Mouse (Mus musculus): ENCODE results near the gene Phldb1. TPM values are rescaled to one million over a fixed set of nuclear protein-coding genes. Genes with fewer than 3 reads are reported as not detected.
"Not testable (repeated sequence)": the region's sequence is repeated elsewhere in the genome, so short reads cannot be mapped to it uniquely, and the experiment has no call there.

The Phldb1 gene
- total RNA-seq (2022) = 10 to 100 TPM; 20.0 to 33.0 (median 32.5) TPM

- peak; percentile 68 to 72 for DNase-seq (ENCODE audit: low spot score in 2 of 2)
Measured at GRCm38 (mm10) chr9:44734524-44735494, at the start of gene Phldb1. Gene Phldb1, minus strand, starts transcription at chr9:44735198.

GRCm38 (mm10) chr9:44772750-44773651 lies 38.0 kb upstream of the Phldb1 start:
- DNase-seq (ENCODE audit: low spot score in 2 of 2) = peak; percentile 93 to 94

- no peak for DNase-seq (ENCODE audit: low spot score in 2 of 2)
Measured at GRCm38 (mm10) chr9:44772392-44772749, 37.4 kb upstream of the Phldb1 start.

- DNase-seq (ENCODE audit: low spot score in 2 of 2) = no peak
Measured at GRCm38 (mm10) chr9:44771376-44771775, 36.4 kb upstream of the Phldb1 start.

DNA sequence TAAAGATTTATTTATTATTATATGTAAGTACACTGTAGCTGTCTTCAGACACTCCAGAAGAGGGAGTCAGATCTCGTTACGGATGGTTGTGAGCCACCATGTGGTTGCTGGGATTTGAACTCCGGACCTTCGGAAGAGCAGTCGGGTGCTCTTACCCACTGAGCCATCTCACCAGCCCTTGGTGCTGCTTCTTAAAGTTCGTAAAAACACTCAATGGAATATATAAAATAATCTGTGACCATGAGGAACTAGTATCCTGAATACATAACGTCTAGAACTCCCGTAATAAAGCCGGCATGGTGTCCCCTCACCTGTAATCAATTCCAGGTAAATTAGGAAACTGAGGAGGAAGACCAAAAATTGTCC lies 33.0 kb upstream of the Phldb1 start:
- not testable (repeated sequence) for DNase-seq (ENCODE audit: low spot score in 2 of 2)

DNA sequence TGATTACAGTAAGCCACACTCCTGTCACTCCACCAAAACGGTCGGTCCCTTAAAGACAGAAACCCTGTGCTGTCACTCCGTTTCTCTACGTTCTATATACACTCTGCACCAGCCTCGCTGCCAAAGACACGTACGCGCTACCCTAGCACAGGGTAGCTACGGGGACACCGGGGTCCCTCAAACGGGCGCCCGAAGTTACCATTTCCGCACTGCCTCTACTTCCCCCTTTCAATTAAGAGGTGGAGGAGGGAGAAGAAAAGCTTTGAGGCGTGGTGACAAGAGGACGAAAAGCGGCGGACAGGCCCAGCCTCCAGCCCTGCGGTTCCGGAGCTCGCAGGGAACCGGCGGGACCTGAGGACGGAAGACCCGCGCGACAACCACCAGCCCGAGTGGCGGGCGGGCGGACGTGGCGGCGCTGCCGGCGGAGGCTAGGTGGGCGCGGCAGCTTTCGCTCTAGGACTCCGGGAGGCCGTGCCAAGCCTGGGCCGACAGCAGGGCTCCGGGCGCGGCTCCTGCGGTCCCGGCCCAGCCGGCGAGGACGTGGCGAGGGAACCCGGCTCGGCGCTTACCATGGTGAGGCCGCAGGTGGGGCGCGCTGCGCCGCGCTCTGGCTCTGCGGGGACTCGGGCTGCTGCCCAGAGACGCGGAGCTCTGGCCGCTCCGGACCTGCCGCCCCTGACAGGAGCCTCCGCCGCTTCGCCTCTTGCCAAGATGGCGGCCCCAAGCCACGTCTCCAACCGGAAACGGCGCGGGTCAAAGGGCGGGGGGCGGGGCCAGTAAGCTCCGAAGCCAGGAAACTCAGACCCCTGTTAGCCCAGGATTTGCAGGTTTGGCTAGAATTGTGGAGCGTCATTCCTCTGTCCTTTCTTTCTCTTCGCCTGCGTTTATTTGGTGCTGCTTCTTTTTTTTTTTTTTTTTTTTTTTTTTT lies 32.4 kb upstream of the Phldb1 start, which contains the start of the genes Arcn1 and Ift46:
Gene Arcn1, minus strand, starts transcription at position 745 of the 928 bp plus-strand sequence.
Gene Ift46, plus strand, starts transcription at position 808 of the 928 bp plus-strand sequence.
- DNase-seq (ENCODE audit: low spot score in 2 of 2) = peak; percentile 66 to 77

GRCm38 (mm10) chr9:44760873-44761272 lies 25.9 kb upstream of the Phldb1 start:
- DNase-seq (ENCODE audit: low spot score in 2 of 2) = no peak

DNA sequence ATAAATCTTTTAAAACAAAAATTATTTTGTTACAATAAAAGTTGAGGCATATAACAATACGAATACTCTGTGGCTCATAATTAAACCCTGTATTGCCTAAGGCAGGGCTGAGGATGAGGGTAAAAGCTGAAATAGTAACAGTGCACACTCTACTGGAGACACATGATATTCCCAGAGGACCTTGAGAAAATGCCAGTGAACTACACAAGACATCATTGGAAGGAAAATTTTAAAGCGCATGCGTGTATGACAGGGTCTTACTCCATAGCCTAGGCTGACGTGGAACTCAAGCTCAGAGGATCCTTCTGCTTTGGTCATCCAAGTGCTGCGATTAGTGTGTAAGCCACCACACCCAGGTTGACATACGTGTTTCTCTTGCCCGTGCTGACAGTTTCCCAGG lies 13.5 kb upstream of the Phldb1 start:
- DNase-seq (ENCODE audit: low spot score in 2 of 2) = no peak

DNA sequence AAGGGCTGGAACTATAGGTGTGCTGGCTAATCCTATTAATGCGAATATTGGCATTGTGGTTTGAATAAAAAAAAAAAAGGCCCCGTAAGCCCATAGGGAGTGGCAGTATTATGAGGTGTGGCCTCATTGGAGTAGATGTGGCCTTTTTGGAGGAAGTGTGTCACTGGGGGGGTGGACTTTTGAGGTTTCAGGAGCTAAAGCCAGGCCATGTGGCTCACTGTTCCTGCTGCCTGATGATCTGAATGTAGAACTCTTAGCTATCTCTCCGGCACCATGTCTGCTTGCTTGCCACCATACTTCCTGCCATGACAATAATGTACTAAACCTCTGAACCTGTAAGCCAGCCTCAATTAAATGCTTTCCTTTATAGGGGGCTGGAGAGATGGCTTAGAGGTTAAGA lies 12.3 kb upstream of the Phldb1 start:
- no peak for DNase-seq (ENCODE audit: low spot score in 2 of 2)

DNA sequence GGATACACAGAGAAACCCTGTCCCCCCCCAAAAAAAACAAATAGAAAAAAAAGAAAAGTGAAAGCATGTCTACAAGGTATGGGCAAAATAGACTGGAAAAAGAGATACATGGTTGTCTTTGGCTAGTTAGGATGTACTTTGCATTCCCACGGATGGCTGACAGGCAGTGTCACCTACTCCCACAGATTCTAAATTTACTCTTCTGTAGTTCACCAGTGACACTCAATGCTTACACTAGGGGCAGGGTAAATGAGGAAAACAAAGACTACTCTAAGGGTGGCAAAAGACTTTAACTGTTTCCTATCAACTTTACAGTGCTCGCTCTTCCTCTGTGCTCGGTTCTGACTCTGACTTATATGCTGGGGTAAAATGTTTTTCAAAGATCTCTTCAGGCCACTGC lies 11.7 kb upstream of the Phldb1 start:
- no peak for DNase-seq (ENCODE audit: low spot score in 2 of 2)

GRCm38 (mm10) chr9:44745371-44745770 lies 10.4 kb upstream of the Phldb1 start:
- DNase-seq (ENCODE audit: low spot score in 2 of 2) = no peak

GRCm38 (mm10) chr9:44740663-44741192 lies 5.7 kb upstream of the Phldb1 start:
- no peak for DNase-seq (ENCODE audit: low spot score in 2 of 2)

DNA sequence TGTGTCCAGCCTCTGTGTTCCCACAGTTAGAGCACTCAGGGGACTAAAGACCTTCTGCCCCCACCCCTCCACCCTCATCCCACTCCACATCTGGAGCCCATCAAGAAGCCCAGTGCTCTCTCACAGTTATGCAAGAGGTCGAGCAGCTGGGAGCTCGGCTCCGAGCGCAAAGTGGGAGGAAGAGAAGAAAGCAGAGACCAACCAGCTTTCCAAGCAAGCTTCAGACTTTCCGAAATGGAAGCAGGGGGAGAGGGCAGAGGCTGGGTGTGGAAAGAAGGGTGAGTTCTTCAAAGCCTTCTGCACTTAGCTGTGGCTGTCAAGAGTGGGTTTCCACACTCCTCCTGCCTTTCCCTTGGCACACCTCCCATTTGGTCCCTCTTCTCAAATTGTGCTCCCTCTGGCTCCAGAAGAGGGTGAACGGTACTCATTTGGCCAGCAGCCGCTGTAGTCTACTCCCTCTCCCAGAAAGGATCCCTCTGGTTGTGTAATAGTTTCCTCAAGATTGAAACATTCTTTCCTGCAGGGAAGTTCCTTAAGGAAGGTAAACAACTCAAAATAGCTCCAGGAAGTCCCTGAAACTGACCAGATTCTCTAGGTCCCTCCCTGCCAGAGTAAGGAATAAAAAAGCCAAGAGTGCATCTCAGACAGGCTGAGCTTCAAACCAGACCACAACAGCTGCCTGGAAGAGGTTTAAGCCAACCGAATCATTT lies 2.4 kb upstream of the Phldb1 start:
- DNase-seq (ENCODE audit: low spot score in 2 of 2) = peak; percentile 60 to 77

GRCm38 (mm10) chr9:44736301-44736700 lies 1.3 kb upstream of the Phldb1 start:
- DNase-seq (ENCODE audit: low spot score in 2 of 2) = no peak

DNA sequence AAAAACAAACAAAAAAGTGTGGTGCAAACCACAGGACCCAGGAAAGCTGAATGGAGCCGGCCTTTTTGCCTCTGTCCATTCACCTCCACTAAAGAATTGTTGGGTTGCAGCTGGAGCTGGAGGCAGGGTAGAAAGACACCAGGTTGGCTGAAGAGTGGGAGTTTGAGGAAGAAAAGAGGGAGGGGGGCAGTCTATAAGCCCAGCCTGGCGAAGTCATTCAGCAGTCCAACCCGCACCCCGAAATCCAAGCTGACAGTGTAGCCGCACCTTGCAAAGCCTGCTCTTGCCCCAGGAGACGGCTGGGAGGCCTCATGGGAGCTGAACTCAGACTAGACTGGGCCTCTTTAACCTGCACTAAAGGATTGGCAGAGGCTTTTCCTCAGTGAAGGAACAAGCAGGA lies 888 bp upstream of the Phldb1 start:
- DNase-seq (ENCODE audit: low spot score in 2 of 2) = no peak

DNA sequence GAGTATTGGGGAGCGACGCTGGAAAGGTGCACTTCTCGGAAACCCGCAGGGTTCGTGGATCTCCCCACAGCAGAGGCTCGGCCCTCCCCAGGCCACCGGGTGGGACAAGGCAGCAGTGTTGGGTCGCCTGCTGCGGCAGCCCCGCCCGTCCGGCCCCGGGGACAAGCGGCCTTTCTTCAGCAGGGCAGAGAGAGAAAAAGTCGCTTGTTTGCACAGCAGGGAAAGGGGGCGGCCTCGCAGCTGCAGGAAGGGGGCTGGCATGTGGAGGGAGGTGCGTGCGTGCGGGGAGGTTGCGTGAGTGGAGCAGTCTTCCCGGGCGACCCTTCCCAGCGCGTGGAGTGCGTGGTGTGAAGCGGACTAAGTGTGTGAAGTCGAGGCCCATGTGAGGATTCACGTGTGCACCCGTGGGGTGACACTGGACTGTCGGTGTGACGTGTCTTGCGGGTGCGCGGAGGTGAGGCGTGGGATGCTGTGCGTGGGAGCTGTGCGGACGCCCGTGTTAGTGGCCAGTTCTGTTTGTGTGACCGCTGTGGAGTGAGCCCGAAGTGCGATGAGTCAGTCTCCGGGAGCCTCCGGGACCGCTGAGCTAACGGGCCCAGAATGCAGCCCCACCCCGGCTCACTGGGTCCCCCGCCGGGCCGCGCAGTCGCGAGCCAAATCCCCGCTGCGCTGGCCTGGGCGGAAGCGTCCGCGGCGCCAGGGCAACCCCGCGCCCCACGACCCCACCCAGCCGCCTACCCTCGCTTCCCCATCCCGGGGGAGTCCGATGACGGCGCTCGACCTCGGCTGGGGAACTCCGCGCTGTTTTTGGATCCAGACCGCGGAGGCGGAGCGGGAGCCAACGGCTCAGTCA lies 1.1 kb downstream of the Phldb1 start:
- peak; percentile 74 to 81 for DNase-seq (ENCODE audit: low spot score in 2 of 2)

DNA sequence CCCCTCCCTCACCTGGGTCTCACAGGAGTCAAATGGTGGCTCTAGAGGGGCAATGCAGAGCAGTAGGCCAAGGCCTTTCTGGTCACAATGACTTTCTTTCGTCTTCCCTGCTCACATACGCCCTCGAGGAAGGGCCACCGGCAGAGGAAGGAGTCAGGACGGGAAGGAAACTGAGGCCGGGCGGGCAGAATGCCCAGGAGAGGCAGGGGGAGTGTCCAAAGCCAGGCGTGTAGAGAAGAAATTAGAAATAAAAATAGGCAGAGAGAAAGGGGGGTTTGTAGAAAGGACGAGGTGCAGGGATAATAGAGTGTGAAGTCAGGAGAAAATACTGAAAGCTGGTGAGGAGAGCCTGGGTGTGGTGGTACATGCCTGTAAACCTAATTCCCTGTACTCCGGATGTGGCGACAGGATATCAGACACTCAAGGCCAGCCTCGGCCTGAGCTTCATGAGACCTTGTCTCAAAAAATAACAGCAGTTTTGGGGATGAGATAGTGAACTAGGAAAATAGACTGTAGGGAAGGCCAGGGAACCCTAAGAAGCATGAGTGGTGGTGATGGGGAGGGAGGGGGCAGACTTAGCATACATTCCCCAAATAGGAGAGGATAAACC lies 2.0 kb downstream of the Phldb1 start:
- DNase-seq (ENCODE audit: low spot score in 2 of 2) = no peak

DNA sequence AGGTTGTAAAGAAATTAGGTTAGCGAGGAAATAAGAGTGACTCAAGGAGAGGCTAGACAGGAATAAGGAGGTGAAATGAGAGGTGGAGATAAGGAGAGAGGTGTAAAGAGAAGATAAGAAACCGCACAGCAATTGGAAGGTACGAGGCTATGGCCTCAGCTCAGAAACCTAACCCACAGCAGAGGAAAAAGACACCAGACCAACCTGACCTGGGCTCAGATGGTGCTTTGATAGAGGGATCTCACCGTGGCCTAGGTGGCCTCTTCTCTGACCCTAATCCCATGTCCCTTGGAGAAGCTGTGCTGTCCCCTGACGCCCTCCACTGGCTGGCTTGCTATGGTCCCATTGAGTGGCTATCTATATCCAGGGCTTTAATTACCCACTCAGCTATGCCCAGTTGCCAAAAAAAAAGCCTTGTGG lies 2.9 kb downstream of the Phldb1 start:
- DNase-seq (ENCODE audit: low spot score in 2 of 2) = no peak

GRCm38 (mm10) chr9:44727441-44727840 lies 7.6 kb downstream of the Phldb1 start:
- DNase-seq (ENCODE audit: low spot score in 2 of 2) = no peak

Data from gastrocnemius, adult 8-10 months (tissue).